Mouse (Mus musculus): ENCODE data around the gene Gmpr2. TPM values are rescaled to one million over a fixed set of nuclear protein-coding genes. Genes with fewer than 3 reads are reported as not detected.

Gene Gmpr2
- polyA plus RNA-seq, 1 experiment, result 26.7 TPM

DNA sequence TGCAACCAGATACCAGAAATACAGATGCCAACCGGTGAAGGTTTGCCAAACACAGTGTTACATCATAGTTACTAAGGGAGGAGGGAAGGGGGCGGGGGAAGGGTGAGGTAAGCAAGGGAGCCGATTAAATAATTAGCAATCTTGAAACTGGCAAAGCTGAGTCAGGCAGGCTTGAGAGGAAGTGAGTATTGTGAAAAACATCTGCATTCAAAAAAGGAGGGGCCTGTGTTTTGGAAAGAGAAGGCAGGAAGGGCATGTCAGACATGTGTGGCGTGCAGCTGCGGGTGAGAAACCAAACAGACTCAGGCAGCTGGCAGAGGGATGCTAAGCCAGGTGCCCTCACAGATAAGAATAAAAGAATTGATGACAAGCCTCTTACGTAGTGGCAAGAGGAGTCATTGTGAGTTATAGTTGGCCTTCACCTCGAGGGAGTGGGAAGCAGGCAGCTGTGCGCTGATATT lies 52.7 kb downstream of the Gmpr2 start:
- TF ChIP-seq CTCF (IDR thresholded peaks at IDR 0.05; ENCODE audit: low read depth, low read length) (no peak), EP300 (IDR thresholded peaks at IDR 0.05; ENCODE audit: insufficient read depth, low read depth, low read length) (no peak), POLR2A (IDR thresholded peaks at IDR 0.05; ENCODE audit: insufficient read depth, low read length) (no peak)
- H3K4me1 ChIP-seq (ENCODE audit: control insufficient read depth, insufficient read depth, low read length), result no peaks in the 10 kb centered on the region

DNA sequence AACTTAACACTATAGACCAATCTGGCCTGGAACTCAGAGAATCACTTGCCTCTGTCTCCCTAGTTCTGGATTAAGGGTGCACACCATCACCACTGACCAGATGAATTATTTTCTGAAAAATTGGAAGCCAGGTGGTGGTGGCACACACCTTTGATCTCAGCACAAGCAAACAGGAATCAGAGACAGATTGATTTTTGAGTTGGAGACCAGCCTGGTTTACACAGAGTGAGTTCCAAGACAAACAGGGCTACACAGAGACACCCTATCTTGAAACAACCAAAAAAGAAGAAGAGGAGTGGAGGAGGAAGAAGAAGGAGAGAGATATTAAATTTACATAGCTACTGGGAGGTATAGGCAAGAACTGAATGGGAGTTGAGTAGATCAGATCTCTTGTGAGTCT lies 54.5 kb downstream of the Gmpr2 start:
- Histone ChIP-seq H3K27me3 (ENCODE audit: control insufficient read depth, insufficient read depth, low read length, poor library complexity, severe bottlenecking) (no peaks in the 10 kb centered on the region), H3K9me3 (replicated peaks; ENCODE audit: control insufficient read depth, insufficient read depth, low read length, poor library complexity, severe bottlenecking) (no peaks in the 10 kb centered on the region), H3K4me1 (ENCODE audit: control insufficient read depth, insufficient read depth, low read length) (no peaks in the 10 kb centered on the region), H3K27ac (ENCODE audit: insufficient read depth, low read length) (no peak overlapping the region), H3K9ac (ENCODE audit: low read depth, poor library complexity, severe bottlenecking) (no peak overlapping the region), H3K36me3 (ENCODE audit: control insufficient read depth, insufficient read depth, low read length, poor library complexity, severe bottlenecking) (no peaks in the 10 kb centered on the region), H3K4me3 (ENCODE audit: low read depth, low read length) (no peak overlapping the region)
- TF ChIP-seq EP300 (IDR thresholded peaks at IDR 0.05; ENCODE audit: insufficient read depth, low read depth, low read length) (no peak), CTCF (IDR thresholded peaks at IDR 0.05; ENCODE audit: low read depth, low read length) (no peak), POLR2A (IDR thresholded peaks at IDR 0.05; ENCODE audit: insufficient read depth, low read length) (no peak)

More for the DNA sequence above, 52.7 kb downstream of the Gmpr2 start:
- Histone ChIP-seq H3K9ac (ENCODE audit: low read depth, poor library complexity, severe bottlenecking) (0 out of 2 replicates have a peak overlapping the region, but pooled peaks have one; percentile 18), H3K27ac (ENCODE audit: insufficient read depth, low read length) (peak overlapping the region; percentile 20; the same call in 1 of the 2 replicates), H3K36me3 (ENCODE audit: control insufficient read depth, insufficient read depth, low read length, poor library complexity, severe bottlenecking) (no peaks in the 10 kb centered on the region; the same call in 1 of the 2 replicates), H3K27me3 (ENCODE audit: control insufficient read depth, insufficient read depth, low read length, poor library complexity, severe bottlenecking) (no peaks in the 10 kb centered on the region), H3K9me3 (replicated peaks; ENCODE audit: control insufficient read depth, insufficient read depth, low read length, poor library complexity, severe bottlenecking) (no peaks in the 10 kb centered on the region), H3K4me3 (ENCODE audit: low read depth, low read length) (no peak overlapping the region)

DNA sequence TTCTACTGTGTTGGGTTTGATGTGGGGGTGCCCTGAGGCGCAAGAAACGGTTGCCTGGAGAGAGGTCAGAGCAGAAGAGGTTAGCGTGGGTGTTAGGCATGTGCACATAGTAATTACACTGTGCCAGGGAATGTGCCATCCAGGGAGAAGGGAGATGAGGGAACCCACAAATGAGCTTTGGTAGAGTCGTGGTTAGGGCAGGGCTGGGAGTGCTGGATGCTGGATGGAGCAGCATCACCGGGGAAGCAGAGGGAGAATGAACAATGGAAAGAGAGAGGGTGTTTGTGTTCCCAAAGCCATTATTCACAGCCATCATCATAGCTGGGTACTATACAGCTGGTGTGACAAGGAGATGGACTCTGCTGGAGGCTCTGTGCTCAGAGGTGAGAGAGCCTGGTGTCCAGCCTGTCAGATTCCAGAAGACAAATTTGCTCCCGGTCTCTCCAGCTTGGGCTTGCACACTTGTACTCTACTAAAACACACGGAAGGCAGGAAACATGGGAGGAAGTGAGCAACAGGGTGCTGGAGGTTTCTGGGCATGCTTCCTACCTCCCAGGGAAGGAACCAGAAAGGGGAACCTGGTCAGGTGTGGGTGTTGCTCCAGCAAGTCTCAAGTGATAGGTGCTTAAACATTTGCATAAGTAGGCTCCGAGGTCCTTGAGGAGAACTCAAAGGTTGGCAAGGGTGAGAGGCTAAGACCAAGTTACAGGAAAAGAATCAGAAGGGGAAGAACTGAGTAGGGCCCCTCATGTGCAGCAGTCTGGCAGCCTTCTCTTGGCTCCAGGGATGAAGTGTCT lies 56.3 kb downstream of the Gmpr2 start:
- Histone ChIP-seq H3K27me3 (ENCODE audit: control insufficient read depth, insufficient read depth, low read length, poor library complexity, severe bottlenecking) (no peaks in the 10 kb centered on the region), H3K27ac (ENCODE audit: insufficient read depth, low read length) (no peak overlapping the region), H3K4me3 (ENCODE audit: low read depth, low read length) (no peak overlapping the region), H3K36me3 (ENCODE audit: control insufficient read depth, insufficient read depth, low read length, poor library complexity, severe bottlenecking) (no peaks in the 10 kb centered on the region), H3K4me1 (ENCODE audit: control insufficient read depth, insufficient read depth, low read length) (no peaks in the 10 kb centered on the region), H3K9me3 (replicated peaks; ENCODE audit: control insufficient read depth, insufficient read depth, low read length, poor library complexity, severe bottlenecking) (no peaks in the 10 kb centered on the region), H3K9ac (ENCODE audit: low read depth, poor library complexity, severe bottlenecking) (no peak overlapping the region)
- no peak for TF ChIP-seq POLR2A (IDR thresholded peaks at IDR 0.05; ENCODE audit: insufficient read depth, low read length)
- no peak for TF ChIP-seq EP300 (IDR thresholded peaks at IDR 0.05; ENCODE audit: insufficient read depth, low read depth, low read length)
- no peak for TF ChIP-seq CTCF (IDR thresholded peaks at IDR 0.05; ENCODE audit: low read depth, low read length)

Other genes with a start within 250 kb of the Gmpr2 start
- gene Dhrs4, start 193.2 kb upstream of the Gmpr2 start, polyA plus RNA-seq (2011; ENCODE audit: insufficient read depth, insufficient read length, low read depth, missing spikeins), result 24.8 and 29.6 TPM in 2 replicates
- gene Carmil3, start 181.3 kb upstream of the Gmpr2 start, polyA plus RNA-seq (2011; ENCODE audit: insufficient read depth, insufficient read length, low read depth, missing spikeins), result 7.5 and 9.9 TPM in 2 replicates
- not detected in 2 replicates for gene Cpne6, start 161.5 kb upstream of the Gmpr2 start, polyA plus RNA-seq (2011; ENCODE audit: insufficient read depth, insufficient read length, low read depth, missing spikeins)
- not detected in 2 replicates for gene Nrl, start 147.0 kb upstream of the Gmpr2 start, polyA plus RNA-seq (2011; ENCODE audit: insufficient read depth, insufficient read length, low read depth, missing spikeins)
- 18.0 and 21.2 TPM in 2 replicates for gene Pck2, start 131.7 kb upstream of the Gmpr2 start, polyA plus RNA-seq (2011; ENCODE audit: insufficient read depth, insufficient read length, low read depth, missing spikeins)
- gene Dcaf11, start 111.9 kb upstream of the Gmpr2 start, polyA plus RNA-seq (2011; ENCODE audit: insufficient read depth, insufficient read length, low read depth, missing spikeins), result 25.6 and 34.7 TPM in 2 replicates
- gene A730061H03Rik, start 111.5 kb upstream of the Gmpr2 start, polyA plus RNA-seq (2011; ENCODE audit: insufficient read depth, insufficient read length, low read depth, missing spikeins), result not detected in 2 replicates
- gene Fitm1, start 96.3 kb upstream of the Gmpr2 start, polyA plus RNA-seq (2011; ENCODE audit: insufficient read depth, insufficient read length, low read depth, missing spikeins), result 1.5 TPM in 1 of 2 replicates, not detected in the other
- 188 and 199 TPM in 2 replicates for gene Psme1, start 93.8 kb upstream of the Gmpr2 start, polyA plus RNA-seq (2011; ENCODE audit: insufficient read depth, insufficient read length, low read depth, missing spikeins)
- gene Emc9, start 86.6 kb upstream of the Gmpr2 start, polyA plus RNA-seq (2011; ENCODE audit: insufficient read depth, insufficient read length, low read depth, missing spikeins), result 5.3 and 6.1 TPM in 2 replicates
- 195 and 200 TPM in 2 replicates for gene Psme2, start 80.8 kb upstream of the Gmpr2 start, polyA plus RNA-seq (2011; ENCODE audit: insufficient read depth, insufficient read length, low read depth, missing spikeins)
- gene Rnf31, start 80.2 kb upstream of the Gmpr2 start, polyA plus RNA-seq (2011; ENCODE audit: insufficient read depth, insufficient read length, low read depth, missing spikeins), result 31.6 and 39.1 TPM in 2 replicates
- gene Irf9, start 68.4 kb upstream of the Gmpr2 start, polyA plus RNA-seq (2011; ENCODE audit: insufficient read depth, insufficient read length, low read depth, missing spikeins), result 9.6 and 10.9 TPM in 2 replicates
- gene Rec8, start 53.9 kb upstream of the Gmpr2 start, polyA plus RNA-seq (2011; ENCODE audit: insufficient read depth, insufficient read length, low read depth, missing spikeins), result 16.4 and 20.6 TPM in 2 replicates
- gene Ipo4, start 36.0 kb upstream of the Gmpr2 start, polyA plus RNA-seq (2011; ENCODE audit: insufficient read depth, insufficient read length, low read depth, missing spikeins), result 69.4 and 88.5 TPM in 2 replicates
- gene Gm49378, start 34.0 kb upstream of the Gmpr2 start, polyA plus RNA-seq (2011; ENCODE audit: insufficient read depth, insufficient read length, low read depth, missing spikeins), result 9.8 and 14.1 TPM in 2 replicates
- 22.7 and 25.1 TPM in 2 replicates for gene Tm9sf1, start 28.1 kb upstream of the Gmpr2 start, polyA plus RNA-seq (2011; ENCODE audit: insufficient read depth, insufficient read length, low read depth, missing spikeins)
- not detected in 2 replicates for gene Tssk4, start 21.8 kb upstream of the Gmpr2 start, polyA plus RNA-seq (2011; ENCODE audit: insufficient read depth, insufficient read length, low read depth, missing spikeins)
- gene Mdp1, start 11.4 kb upstream of the Gmpr2 start, polyA plus RNA-seq (2011; ENCODE audit: insufficient read depth, insufficient read length, low read depth, missing spikeins), result 33.2 and 36.0 TPM in 2 replicates
- gene Nedd8, start 183 bp downstream of the Gmpr2 start, polyA plus RNA-seq (2011; ENCODE audit: insufficient read depth, insufficient read length, low read depth, missing spikeins), result 229 and 241 TPM in 2 replicates
- gene Tinf2, start 9.9 kb downstream of the Gmpr2 start, polyA plus RNA-seq (2011; ENCODE audit: insufficient read depth, insufficient read length, low read depth, missing spikeins), result 50.9 and 63.6 TPM in 2 replicates
- 24.3 and 26.9 TPM in 2 replicates for gene Tgm1, start 42.0 kb downstream of the Gmpr2 start, polyA plus RNA-seq (2011; ENCODE audit: insufficient read depth, insufficient read length, low read depth, missing spikeins)
- gene Rabggta, start 50.3 kb downstream of the Gmpr2 start, polyA plus RNA-seq (2011; ENCODE audit: insufficient read depth, insufficient read length, low read depth, missing spikeins), result 39.6 and 42.5 TPM in 2 replicates
- gene Dhrs1, start 73.7 kb downstream of the Gmpr2 start, polyA plus RNA-seq (2011; ENCODE audit: insufficient read depth, insufficient read length, low read depth, missing spikeins), result 34.7 and 38.9 TPM in 2 replicates
- 56.2 and 59.8 TPM in 2 replicates for gene Nop9, start 73.8 kb downstream of the Gmpr2 start, polyA plus RNA-seq (2011; ENCODE audit: insufficient read depth, insufficient read length, low read depth, missing spikeins)
- gene Cideb, start 86.5 kb downstream of the Gmpr2 start, polyA plus RNA-seq (2011; ENCODE audit: insufficient read depth, insufficient read length, low read depth, missing spikeins), result not detected in 2 replicates
- 5.3 and 6.8 TPM in 2 replicates for gene Ltb4r2, start 89.5 kb downstream of the Gmpr2 start, polyA plus RNA-seq (2011; ENCODE audit: insufficient read depth, insufficient read length, low read depth, missing spikeins)
- 2.6 and 3.0 TPM in 2 replicates for gene Ltb4r1, start 94.0 kb downstream of the Gmpr2 start, polyA plus RNA-seq (2011; ENCODE audit: insufficient read depth, insufficient read length, low read depth, missing spikeins)
- 0.30 and 1.2 TPM in 2 replicates for gene Adcy4, start 112.2 kb downstream of the Gmpr2 start, polyA plus RNA-seq (2011; ENCODE audit: insufficient read depth, insufficient read length, low read depth, missing spikeins)
- gene Ripk3, start 116.9 kb downstream of the Gmpr2 start, polyA plus RNA-seq (2011; ENCODE audit: insufficient read depth, insufficient read length, low read depth, missing spikeins), result 11.0 and 16.4 TPM in 2 replicates
- gene Nfatc4, start 151.2 kb downstream of the Gmpr2 start, polyA plus RNA-seq (2011; ENCODE audit: insufficient read depth, insufficient read length, low read depth, missing spikeins), result 57.0 and 57.7 TPM in 2 replicates
- gene Nynrin, start 182.1 kb downstream of the Gmpr2 start, polyA plus RNA-seq (2011; ENCODE audit: insufficient read depth, insufficient read length, low read depth, missing spikeins), result 21.5 and 24.6 TPM in 2 replicates
- 0.21 and 0.27 TPM in 2 replicates for gene Cbln3, start 212.5 kb downstream of the Gmpr2 start, polyA plus RNA-seq (2011; ENCODE audit: insufficient read depth, insufficient read length, low read depth, missing spikeins)
- 29.8 and 30.9 TPM in 2 replicates for gene Khnyn, start 213.0 kb downstream of the Gmpr2 start, polyA plus RNA-seq (2011; ENCODE audit: insufficient read depth, insufficient read length, low read depth, missing spikeins)
- gene Sdr39u1, start 228.4 kb downstream of the Gmpr2 start, polyA plus RNA-seq (2011; ENCODE audit: insufficient read depth, insufficient read length, low read depth, missing spikeins), result 7.9 and 13.2 TPM in 2 replicates